Mouse (Mus musculus) midbrain, embryonic 13.5 days (tissue): ENCODE measurements at regions not wholly inside any gene's neighbourhood (a gene's known extent, or its start where the extent isn't known, plus 50 kb on each side); places are given as distances from the start of the nearest gene placed in this dataset.
A peak's percentile ranks its signal among the peaks of the same experiment; 100 is the strongest.

ENCODE experiments used
- ATAC-seq: fragments of 200-750 bp; cut with Nextera tagmentation; 2 replicates; pipeline ENCODE4 v1.8.0; 2017; ENCODE audit warnings: mild to moderate bottlenecking, moderate TSS enrichment, moderate library complexity
- H3K27ac ChIP-seq: fragments of 300-500 bp; sonication (generic); 2 replicates; pipeline ENCODE4 v1.5.1; 2015; ENCODE audit warnings: inconsistent platforms, mild to moderate bottlenecking, moderate library complexity
- H3K27me3 ChIP-seq: fragments of 300-500 bp; sonication (generic); 2 replicates; pipeline ENCODE4 v1.6.1; 2015; ENCODE audit warnings: mild to moderate bottlenecking, inconsistent platforms
- H3K36me3 ChIP-seq: fragments of 300-500 bp; sonication (generic); 2 replicates; pipeline ENCODE4 v1.6.1; 2015; ENCODE audit warnings: mild to moderate bottlenecking, inconsistent platforms
- H3K4me1 ChIP-seq: fragments of 300-500 bp; sonication (generic); replicated peaks from 2 replicates; pipeline ENCODE4 v1.6.1; 2015; ENCODE audit warnings: inconsistent platforms
- H3K4me2 ChIP-seq: fragments of 300-500 bp; sonication (generic); replicated peaks from 2 replicates; pipeline ENCODE4 v1.6.1; 2015; ENCODE audit warnings: moderate library complexity, mild to moderate bottlenecking, inconsistent platforms
- H3K4me3 ChIP-seq: fragments of 300-500 bp; sonication (generic); replicated peaks from 2 replicates; pipeline ENCODE4 v1.5.1; 2015; ENCODE audit warnings: mild to moderate bottlenecking, inconsistent platforms
- H3K9ac ChIP-seq: fragments of 300-500 bp; sonication (generic); replicated peaks from 2 replicates; pipeline ENCODE4 v1.6.1; 2015; ENCODE audit warnings: mild to moderate bottlenecking, inconsistent platforms
- H3K9me3 ChIP-seq: fragments of 300-500 bp; sonication (generic); 2 replicates; pipeline ENCODE4 v1.6.1; 2016; ENCODE audit warnings: mild to moderate bottlenecking, inconsistent platforms
- WGBS: fragments of 180-500 bp; shearing (Covaris S2); methylation state at CpG from one replicate; pipeline ENCODE4 v1.1.7; 2015; 5-methylcytosine and 5-hydroxymethylcytosine counted together

DNA sequence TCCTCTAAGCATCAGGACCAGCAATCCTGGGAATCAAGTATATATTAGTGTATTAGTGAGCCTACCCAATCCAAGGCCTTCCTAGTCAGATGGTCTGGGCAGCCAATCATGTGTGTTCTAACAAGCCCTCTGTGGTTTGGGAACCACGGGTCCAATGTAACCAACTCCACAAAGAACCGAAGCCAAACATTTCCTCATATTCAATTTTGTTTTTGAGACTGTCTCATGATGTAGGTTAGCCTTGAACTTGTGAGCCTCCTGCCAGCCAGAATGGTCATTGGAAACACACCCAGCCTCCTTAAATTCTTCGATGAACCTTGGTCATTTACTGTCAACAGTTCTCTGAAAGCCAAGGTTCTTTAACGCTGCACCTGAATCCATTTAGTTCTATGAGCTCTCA, 187.4 kb upstream of the Mkln1 start:
- no peak overlapping the region for H3K27ac ChIP-seq
- no peak overlapping the region for H3K4me2 ChIP-seq
- 87% methylated on average over 4 of the region's 4 CpGs for WGBS
- ATAC-seq: no peak
- no peak overlapping the region for H3K4me3 ChIP-seq
- peaks cover 20% of the 10 kb centered on the region for H3K27me3 ChIP-seq
- H3K9ac ChIP-seq: no peak overlapping the region
- H3K9me3 ChIP-seq: no peaks in the 10 kb centered on the region
- no peaks in the 10 kb centered on the region for H3K36me3 ChIP-seq
- no peaks in the 10 kb centered on the region for H3K4me1 ChIP-seq

DNA sequence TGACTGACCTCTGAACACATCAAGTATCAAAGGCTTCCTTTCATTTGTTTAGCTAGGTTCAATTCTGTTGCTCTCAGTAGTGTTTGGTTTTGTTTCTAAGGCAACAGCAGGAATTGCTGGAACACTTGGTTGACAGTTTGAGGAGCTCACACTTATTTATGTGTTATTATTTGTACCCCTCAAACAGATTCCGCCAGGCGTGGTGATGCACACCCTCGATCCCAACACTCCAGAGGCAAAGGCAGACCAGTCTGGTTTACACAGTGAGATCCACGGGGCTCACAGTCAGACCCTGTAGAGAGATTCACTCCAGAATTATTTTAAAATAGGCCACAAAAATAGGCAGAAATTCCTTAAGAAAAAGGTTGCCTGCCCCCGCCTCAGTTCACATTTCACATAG, 186.9 kb upstream of the Mkln1 start:
- H3K27ac ChIP-seq: no peak overlapping the region
- 78% methylated on average over 5 of the region's 5 CpGs for whole genome bisulfite sequencing
- no peak for ATAC-seq

DNA sequence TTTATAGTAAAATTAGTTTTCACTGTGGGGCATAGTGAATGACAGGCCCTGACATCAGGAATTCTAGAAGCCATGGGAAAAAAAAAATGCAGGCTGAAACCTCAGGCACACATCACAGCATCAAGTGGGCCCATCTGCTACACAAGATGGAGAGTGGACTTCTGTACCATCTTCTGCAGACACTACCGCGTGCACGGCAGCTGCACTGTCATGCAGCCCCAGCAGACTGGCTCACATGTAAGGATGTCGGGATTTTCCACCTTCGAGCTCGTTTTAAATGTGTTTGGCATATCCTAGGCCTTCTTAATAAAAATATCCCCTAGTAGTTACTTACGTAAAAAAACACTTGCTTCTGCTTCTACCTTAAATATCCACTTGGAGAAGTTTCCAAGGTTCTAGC, 186.5 kb upstream of the Mkln1 start:
- Histone ChIP-seq H3K36me3 (no peaks in the 10 kb centered on the region), H3K9me3 (no peaks in the 10 kb centered on the region), H3K27me3 (peaks cover 27% of the 10 kb centered on the region), H3K4me3 (no peak overlapping the region), H3K4me2 (no peak overlapping the region), H3K27ac (no peak overlapping the region), H3K9ac (no peak overlapping the region), H3K4me1 (peaks cover 3% of the 10 kb centered on the region)
- no peak for ATAC-seq
- WGBS: 88% methylated on average over 7 of the region's 7 CpGs

More for the DNA sequence above, 186.9 kb upstream of the Mkln1 start:
- Histone ChIP-seq H3K36me3 (no peaks in the 10 kb centered on the region), H3K9me3 (no peaks in the 10 kb centered on the region), H3K9ac (no peak overlapping the region), H3K4me3 (no peak overlapping the region), H3K27me3 (peaks cover 23% of the 10 kb centered on the region), H3K4me2 (no peak overlapping the region), H3K4me1 (no peaks in the 10 kb centered on the region)

DNA sequence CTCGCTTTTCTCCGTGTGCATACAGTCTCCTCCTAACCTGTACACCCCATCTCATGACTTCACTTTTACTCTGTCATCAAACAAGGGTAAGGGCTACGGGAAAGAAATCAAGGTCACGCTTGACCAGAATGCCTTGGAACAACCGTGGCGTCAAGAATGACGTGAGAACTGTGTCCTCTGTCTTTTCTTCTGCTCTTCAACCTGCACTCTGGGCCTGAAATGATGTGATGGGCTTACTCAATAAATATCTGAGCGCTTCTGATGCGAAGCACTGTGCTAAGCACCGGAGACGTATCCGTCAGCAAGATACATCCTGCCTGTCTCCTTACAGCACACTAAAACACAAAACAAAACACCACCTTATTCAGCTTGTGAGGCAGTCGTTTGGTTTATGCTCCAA, 185.8 kb upstream of the Mkln1 start:
- Histone ChIP-seq H3K27ac (no peak overlapping the region), H3K9ac (no peak overlapping the region), H3K4me2 (no peak overlapping the region), H3K27me3 (peaks cover 31% of the 10 kb centered on the region), H3K4me3 (no peak overlapping the region), H3K4me1 (peaks cover 8% of the 10 kb centered on the region), H3K36me3 (no peaks in the 10 kb centered on the region), H3K9me3 (no peaks in the 10 kb centered on the region)
- no peak for ATAC-seq
- whole genome bisulfite sequencing: 81% methylated on average over 13 of the region's 13 CpGs

DNA sequence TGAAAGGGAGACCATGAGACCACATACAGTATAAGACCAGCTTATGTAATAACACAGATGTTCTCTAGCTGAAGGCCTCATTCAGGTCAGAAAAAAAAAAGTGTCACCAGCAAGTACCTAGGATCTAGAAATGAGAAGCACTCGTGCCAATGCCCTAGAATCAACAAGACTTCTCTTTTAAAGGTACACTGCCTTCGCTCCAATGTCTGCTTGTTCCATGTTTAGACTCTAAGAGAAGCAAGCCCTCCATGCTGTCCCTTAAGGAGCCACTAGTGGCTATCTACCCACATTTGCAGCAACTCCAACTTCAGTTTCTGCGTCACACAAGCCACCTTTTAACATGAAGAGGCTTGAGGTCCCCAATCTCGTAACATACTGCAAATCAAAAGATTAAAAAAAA, 185.4 kb upstream of the Mkln1 start:
- Histone ChIP-seq H3K4me2 (no peak overlapping the region), H3K4me3 (no peak overlapping the region), H3K4me1 (peaks cover 12% of the 10 kb centered on the region), H3K27me3 (peaks cover 36% of the 10 kb centered on the region), H3K9ac (no peak overlapping the region), H3K27ac (no peak overlapping the region), H3K9me3 (no peaks in the 10 kb centered on the region), H3K36me3 (no peaks in the 10 kb centered on the region)
- WGBS: 84% methylated on average over 4 of the region's 4 CpGs
- no peak for ATAC-seq

DNA sequence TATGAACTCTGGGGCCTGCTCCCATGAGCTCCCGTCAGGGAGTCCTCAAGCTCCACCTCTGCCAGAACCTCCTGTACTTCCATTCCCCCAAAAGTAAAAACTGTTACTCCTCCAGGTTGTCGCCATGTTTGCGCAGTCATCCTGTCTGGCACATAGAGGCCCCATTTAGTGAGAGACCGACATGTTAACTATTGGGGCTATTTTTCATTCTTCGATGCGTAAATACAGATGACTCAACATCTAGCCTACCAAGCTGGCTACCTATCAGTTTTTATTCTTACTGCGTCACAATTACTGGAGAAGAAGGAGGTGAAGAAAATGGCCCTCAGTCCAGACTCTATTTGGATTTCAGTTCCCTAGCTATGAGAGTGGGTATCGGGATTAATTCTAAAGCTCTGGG, 182.9 kb upstream of the Mkln1 start:
- no peaks in the 10 kb centered on the region for H3K9me3 ChIP-seq
- no peaks in the 10 kb centered on the region for H3K36me3 ChIP-seq
- peak overlapping the region; percentile 74; the same call in 1 of the 2 replicates for H3K9ac ChIP-seq
- peak overlapping the region; percentile 100 for H3K4me2 ChIP-seq
- 78% methylated on average over 8 of the region's 8 CpGs for WGBS
- peaks cover 32% of the 10 kb centered on the region for H3K4me1 ChIP-seq
- no peak for ATAC-seq
- H3K4me3 ChIP-seq: peak overlapping the region; percentile 79
- H3K27ac ChIP-seq: no peak overlapping the region
- peaks cover 61% of the 10 kb centered on the region for H3K27me3 ChIP-seq

DNA sequence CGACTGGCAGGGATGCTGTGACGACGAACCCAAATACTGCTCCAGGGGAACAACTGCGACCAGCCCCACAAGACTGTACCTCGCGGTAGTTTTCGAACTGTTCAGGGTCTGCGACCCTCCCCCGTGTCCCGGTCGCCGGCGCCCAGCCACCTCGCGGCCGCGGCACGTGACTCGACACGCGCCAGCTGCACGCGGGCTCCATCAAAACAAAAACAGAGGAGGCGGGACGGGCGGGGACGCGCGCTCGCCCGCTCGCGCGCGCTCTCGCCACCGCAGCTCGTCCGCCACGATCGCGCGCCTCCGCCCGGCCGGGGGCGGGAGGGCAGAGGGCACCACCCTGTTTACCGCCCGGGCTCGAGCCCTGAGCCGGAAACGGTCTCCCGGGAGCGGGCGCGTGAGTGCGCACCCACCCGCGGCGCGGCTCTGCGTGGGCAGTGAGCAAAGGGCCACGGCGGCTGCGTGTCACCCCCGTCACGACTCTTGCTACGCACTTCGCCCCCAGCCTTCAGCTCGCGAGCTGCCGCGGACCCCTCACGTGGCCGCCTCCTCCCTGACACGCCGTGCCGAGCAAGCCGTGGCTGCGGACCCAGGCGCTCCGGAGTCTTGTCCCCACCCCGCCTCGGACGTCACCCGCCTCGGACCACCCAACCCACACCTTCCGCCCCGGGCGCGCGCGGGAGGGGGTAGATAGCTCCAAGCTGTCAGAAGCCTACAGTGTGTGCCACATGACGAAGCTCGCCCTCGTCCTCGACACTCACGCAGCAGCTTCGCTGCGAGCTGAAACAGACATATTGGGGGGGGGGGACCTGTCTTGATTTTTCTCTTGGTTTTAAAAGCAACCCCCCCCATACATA, 182.1 kb upstream of the Mkln1 start:
- peak; percentile 74 for ATAC-seq
- Histone ChIP-seq H3K4me2 (peak overlapping the region; percentile 100), H3K9me3 (no peaks in the 10 kb centered on the region), H3K27me3 (peaks cover 66% of the 10 kb centered on the region), H3K9ac (peak overlapping the region; percentile 74), H3K4me1 (peaks cover 37% of the 10 kb centered on the region), H3K27ac (no peak overlapping the region), H3K36me3 (no peaks in the 10 kb centered on the region), H3K4me3 (peak overlapping the region; percentile 79)
- WGBS: under 1% methylated on average over 96 of the region's 100 CpGs

DNA sequence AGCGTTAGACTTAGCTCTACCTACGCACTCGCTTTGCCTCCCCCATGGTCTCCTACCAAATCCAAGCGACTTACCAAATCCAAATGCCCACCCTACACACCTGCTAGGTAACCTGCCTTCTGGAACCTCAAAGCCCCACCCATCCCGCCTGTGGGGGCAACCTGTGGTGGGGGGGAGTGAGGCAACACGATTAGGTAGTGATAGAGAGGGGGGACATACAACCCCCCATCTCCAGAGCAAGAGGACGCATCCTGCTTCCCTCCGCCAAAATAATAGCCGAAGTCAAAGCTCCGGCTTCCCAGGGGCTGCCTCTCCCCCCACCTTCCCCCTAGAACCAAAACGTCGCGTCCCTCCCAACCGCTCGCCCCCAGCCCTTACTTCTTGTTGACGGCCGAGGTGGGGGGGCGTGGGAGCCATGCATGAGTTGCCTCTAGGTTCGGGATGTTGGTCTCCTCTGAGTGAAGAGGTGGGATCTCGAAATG, 181.4 kb upstream of the Mkln1 start:
- Histone ChIP-seq H3K9ac (peak overlapping the region; percentile 74), H3K4me3 (peak overlapping the region; percentile 79), H3K36me3 (no peaks in the 10 kb centered on the region), H3K27me3 (peaks cover 66% of the 10 kb centered on the region), H3K9me3 (no peaks in the 10 kb centered on the region), H3K4me2 (peak overlapping the region; percentile 100), H3K27ac (no peak overlapping the region), H3K4me1 (peaks cover 44% of the 10 kb centered on the region)
- ATAC-seq: no peak; the same call in 1 of the 2 replicates
- under 1% methylated on average over 20 of the region's 20 CpGs for WGBS

DNA sequence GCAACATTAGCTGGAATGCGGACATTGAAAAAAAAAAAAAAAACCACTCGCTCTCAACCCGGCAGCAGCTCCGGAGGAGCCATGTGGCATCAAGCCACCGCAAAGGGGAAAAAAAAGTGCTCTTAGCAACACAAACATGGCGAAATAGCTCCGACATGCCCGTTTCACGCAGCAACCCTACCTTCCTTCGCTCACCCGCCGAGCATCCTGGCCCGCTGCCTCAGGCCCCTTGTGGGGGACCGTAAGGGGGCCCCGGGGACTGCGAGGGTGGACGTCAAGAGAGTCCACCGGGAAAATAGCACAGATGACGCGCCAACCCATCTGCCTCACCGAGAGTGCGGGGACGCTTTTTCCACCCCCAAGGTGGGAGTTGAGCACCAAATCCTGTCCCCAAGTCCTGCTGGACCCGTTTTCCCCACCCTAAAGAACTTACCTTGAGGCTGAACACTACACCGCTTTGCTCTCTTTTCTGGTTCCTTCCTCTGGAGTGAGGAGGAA, 180.8 kb upstream of the Mkln1 start:
- H3K36me3 ChIP-seq: no peaks in the 10 kb centered on the region
- 0% methylated on average over 25 of the region's 25 CpGs for WGBS
- peak overlapping the region; percentile 79 for H3K4me3 ChIP-seq
- ATAC-seq: 0 out of 2 replicates have a peak, but pooled peaks have one; percentile 2
- H3K4me1 ChIP-seq: peaks cover 45% of the 10 kb centered on the region
- peak overlapping the region; percentile 60 for H3K9ac ChIP-seq
- no peaks in the 10 kb centered on the region for H3K9me3 ChIP-seq
- peak overlapping the region; percentile 51 for H3K27ac ChIP-seq
- H3K4me2 ChIP-seq: peak overlapping the region; percentile 100
- peaks cover 66% of the 10 kb centered on the region for H3K27me3 ChIP-seq

DNA sequence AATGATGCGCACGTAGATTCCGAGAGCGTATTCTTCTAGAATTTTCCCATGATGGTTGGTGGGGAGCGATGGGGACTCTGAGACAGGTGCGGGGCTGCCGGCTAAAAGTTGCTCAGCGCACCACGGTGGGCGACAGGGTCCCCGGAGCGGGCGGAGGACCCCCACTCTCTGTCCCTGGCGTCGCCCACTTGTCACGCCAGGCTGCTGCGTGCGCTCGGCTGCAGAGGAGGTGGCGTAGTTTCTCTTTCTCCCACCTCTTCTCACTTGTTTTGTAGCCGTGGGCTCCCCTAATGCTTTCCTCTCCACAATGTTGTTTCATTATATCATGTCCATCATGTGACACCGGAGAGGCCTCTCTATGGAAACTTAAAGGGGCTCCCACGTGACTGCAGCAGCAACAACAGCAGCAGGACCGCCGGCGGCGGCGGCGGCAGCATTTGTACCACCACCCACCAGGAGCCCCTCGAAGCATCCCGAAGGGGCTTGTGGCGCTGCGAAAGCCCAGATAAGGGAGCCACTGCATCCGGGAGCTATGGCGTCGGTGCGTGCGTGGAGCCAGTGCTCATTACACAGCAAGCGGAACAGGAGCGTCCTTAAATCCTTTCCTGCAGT, 180.3 kb upstream of the Mkln1 start:
- under 1% methylated on average over 40 of the region's 40 CpGs for WGBS
- peak; percentile 18; the same call in 1 of the 2 replicates for ATAC-seq
- Histone ChIP-seq H3K4me2 (peak overlapping the region; percentile 100), H3K4me1 (peaks cover 45% of the 10 kb centered on the region), H3K9me3 (no peaks in the 10 kb centered on the region), H3K27me3 (peaks cover 66% of the 10 kb centered on the region), H3K4me3 (peak overlapping the region; percentile 79), H3K9ac (peak overlapping the region; percentile 60), H3K36me3 (no peaks in the 10 kb centered on the region), H3K27ac (peak overlapping the region; percentile 51)

DNA sequence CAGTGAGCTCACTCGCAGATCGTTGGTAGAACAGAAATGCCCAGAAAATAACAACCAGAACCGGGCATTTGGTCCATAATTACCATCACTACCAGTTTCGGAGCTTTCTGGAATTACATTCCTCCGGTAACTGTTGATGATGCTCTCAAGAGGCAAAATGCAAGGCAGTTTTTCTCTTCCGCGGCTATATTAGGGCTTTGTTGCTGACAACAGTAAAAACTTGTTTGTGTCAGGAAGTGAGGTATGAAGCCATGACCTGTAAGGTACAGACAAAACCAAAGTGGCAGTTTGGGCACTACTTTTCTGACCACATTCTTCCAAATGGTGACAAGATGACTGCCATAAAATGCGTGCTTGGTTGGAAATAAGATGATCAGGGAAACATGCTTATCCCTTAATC, 179.7 kb upstream of the Mkln1 start:
- no peak for ATAC-seq
- Histone ChIP-seq H3K4me1 (peaks cover 45% of the 10 kb centered on the region), H3K4me2 (peak overlapping the region; percentile 100), H3K4me3 (peak overlapping the region; percentile 79), H3K27ac (no peak overlapping the region), H3K9me3 (no peaks in the 10 kb centered on the region), H3K36me3 (no peaks in the 10 kb centered on the region), H3K9ac (peak overlapping the region; percentile 60; the same call in 1 of the 2 replicates), H3K27me3 (peaks cover 63% of the 10 kb centered on the region)
- 32% methylated on average over 8 of the region's 8 CpGs for WGBS

DNA sequence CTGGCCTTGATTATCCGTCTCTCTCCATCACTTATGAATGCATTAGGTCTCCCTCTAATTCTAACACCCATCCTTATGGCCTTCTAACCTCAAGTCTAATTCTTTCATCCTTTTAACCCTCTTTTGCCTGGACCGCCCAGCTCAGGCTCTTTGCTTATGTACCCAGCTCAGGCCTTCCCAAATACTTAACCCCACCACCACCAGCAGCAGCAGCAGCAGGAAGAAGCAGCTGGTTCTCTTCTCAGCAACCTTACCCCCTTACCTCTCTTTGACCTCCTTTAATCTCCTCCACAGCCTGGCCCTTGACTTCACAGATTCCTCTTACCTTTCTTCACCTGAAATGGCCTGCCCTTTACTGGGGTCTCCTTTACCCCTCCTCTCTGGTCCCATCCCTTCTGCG, 178.8 kb upstream of the Mkln1 start:
- H3K9ac ChIP-seq: peak overlapping the region; percentile 57

More for the DNA sequence above, 178.8 kb upstream of the Mkln1 start:
- H3K4me3 ChIP-seq: peak overlapping the region; percentile 40
- no peak for ATAC-seq
- 22% methylated on average over 3 of the region's 3 CpGs for WGBS
- H3K4me1 ChIP-seq: peaks cover 45% of the 10 kb centered on the region
- H3K27ac ChIP-seq: no peak overlapping the region
- peak overlapping the region; percentile 66 for H3K4me2 ChIP-seq
- peaks cover 61% of the 10 kb centered on the region for H3K27me3 ChIP-seq
- no peaks in the 10 kb centered on the region for H3K9me3 ChIP-seq
- H3K36me3 ChIP-seq: no peaks in the 10 kb centered on the region
